Mouse (Mus musculus) brown adipose tissue, adult 24 weeks (tissue): Measurements from ENCODE around the gene Pank4. TPM values are rescaled to one million over a fixed set of nuclear protein-coding genes. Genes with fewer than 3 reads are reported as not detected.

ENCODE experiments used
- H3K27ac ChIP-seq: fragments of 200-500 bp; replicated peaks from 2 replicates; pipeline ENCODE4 v1.5.1; 2012; ENCODE audit warnings: low read depth, mild to moderate bottlenecking, low read length
- H3K4me1 ChIP-seq: fragments of 200-500 bp; 2 replicates; pipeline ENCODE4 v1.6.1; 2012; ENCODE audit warnings: low read length, mixed read lengths; ENCODE audit not compliant: control insufficient read depth, insufficient read depth, insufficient read length
- H3K4me3 ChIP-seq: fragments of 200-500 bp; 2 replicates; pipeline ENCODE4 v1.5.1; 2012; ENCODE audit warnings: low read depth, mild to moderate bottlenecking, low read length, moderate library complexity; ENCODE audit not compliant: insufficient read depth
- polyA plus RNA-seq: library from polyadenylated mRNA; stranded (reverse); fragments of >200 nt; gene quantifications from 2 replicates; pipeline ENCODE4 v1.2.4, GENCODE M21; 2012; ENCODE audit not compliant: missing spikeins, insufficient read depth, insufficient read length

Gene Pank4
- polyA plus RNA-seq, 1 experiment = 11.0 TPM

GRCm38 (mm10) chr4:154956604-154957003 lies 7.3 kb upstream of the Pank4 start:
- Histone ChIP-seq H3K4me1 (no peaks in the 10 kb centered on the region), H3K4me3 (no peak overlapping the region)

DNA sequence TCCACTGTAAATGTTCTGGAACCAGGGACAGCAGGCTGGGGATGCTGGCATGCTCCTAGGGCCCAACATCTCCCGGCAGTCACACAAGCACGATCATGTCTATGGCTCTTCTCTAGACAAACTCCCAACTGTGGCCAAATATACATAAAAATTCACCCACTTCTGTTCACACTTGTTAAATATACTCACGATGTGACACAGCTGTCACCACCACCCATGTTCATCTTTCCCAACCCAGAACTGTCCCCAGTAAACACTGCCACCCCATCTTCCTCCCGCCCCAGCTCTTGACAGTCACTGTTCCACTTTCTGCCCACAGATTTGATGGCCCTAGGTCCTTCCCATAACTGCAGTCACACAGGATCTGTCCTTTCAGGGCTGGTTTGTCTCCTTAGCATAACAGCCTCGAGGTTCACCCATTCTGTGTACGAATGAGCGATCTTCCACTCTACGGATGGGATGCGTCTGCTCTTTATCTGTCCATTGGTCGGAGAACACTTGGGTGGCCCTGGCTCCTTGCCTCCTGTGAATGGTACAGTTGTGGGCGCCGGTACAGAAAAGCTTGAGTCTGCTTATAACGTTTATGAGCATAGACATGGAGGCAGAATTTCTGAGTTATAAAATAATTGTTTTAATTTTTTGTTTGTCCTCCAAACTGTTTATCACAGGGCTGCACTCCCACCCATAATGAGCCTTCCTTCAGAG lies 6.5 kb upstream of the Pank4 start:
- Histone ChIP-seq H3K4me3 (no peak overlapping the region), H3K27ac (no peak overlapping the region), H3K4me1 (peaks cover 4% of the 10 kb centered on the region; the same call in 1 of the 2 replicates)

More at GRCm38 (mm10) chr4:154956604-154957003, 7.3 kb upstream of the Pank4 start:
- H3K27ac ChIP-seq = no peak overlapping the region

DNA sequence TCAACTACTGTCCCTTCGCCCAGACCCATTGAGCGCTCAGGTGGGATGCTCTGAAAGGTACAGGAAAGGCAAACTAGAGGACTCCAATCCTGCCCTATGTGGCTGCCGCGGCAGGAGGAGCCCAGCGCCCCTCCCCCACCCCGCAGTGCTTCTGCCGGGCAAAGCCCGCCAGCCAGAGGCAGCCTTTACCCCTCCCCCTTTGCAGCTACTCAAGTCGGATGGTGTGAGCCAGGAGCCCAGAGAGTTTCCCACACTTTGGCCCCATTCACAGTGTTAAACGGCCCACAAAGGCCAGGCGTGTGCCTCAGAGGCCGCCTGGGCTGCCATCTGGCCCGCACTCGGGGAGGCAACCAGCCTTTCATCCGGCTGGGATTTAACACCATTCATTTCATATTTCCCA lies 5.8 kb upstream of the Pank4 start:
- Histone ChIP-seq H3K4me1 (peaks cover 4% of the 10 kb centered on the region; the same call in 1 of the 2 replicates), H3K27ac (no peak overlapping the region), H3K4me3 (no peak overlapping the region)

GRCm38 (mm10) chr4:154958621-154959020 lies 5.3 kb upstream of the Pank4 start:
- Histone ChIP-seq H3K4me3 (no peak overlapping the region), H3K4me1 (peaks cover 7% of the 10 kb centered on the region; the same call in 1 of the 2 replicates), H3K27ac (no peak overlapping the region)

DNA sequence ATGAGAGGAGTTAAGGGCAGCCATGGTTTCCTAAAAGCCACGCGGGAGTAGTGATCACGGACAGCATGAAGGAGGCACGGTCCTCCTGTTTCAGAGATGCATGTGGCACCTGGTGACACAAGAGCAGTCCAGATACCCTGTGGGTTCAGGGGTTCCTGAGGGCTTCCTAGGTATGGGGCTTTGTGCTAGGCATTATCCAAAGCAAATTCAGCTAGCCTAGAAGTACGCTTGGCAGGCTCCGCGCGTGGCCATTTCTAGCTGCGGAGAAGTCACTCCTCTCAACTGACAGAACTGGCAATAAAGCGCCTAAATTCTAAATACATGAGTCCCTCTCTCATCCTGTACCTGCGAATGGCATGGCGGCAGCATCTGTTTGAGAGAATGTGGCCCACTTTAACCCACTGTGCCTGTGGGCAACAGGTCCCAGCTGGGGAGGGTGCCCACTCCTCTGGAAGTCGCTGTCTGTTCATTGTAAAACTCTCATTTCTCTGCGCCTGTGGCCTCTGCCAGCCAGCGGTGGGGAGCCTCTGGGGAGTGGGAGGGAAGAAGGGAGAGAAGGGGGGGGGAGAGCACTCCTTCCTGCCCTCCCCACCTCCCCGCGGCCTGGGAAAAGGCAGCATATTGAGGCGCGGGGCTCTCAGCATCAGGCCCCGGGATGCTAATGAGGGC lies 3.8 kb upstream of the Pank4 start:
- peaks cover 9% of the 10 kb centered on the region for H3K4me1 ChIP-seq
- no peak overlapping the region for H3K27ac ChIP-seq
- peak overlapping the region; percentile 55 for H3K4me3 ChIP-seq

DNA sequence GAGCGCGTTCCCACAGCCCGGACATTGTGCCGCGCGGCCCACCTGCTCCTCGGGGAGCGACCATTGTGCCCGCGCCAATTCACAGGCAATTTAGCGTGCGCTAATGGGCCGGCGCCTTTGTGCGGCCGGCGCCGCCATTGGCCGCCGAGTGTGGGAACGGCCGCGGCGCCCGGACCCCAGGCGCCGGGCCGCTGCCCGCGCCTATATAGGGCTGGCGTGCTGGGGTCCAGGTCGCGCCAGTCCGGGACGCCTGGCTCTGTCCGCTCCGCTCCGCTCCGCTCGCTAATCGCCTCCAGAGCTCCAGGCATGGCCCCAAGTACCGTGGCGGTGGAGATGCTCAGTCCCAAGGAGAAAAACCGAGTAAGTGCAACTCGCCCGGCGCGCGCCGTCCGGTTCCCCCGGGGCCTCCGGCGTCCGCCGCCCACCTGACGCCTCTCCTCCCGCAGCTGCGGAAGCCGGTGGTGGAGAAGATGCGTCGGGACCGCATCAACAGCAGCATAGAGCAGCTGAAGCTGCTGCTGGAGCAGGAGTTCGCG lies 3.2 kb upstream of the Pank4 start, which contains the start of gene Hes5:
Hes5 (plus strand) TSS at position 234 of the 536 bp plus-strand sequence.
- H3K4me1 ChIP-seq = peaks cover 13% of the 10 kb centered on the region
- no peak within 1 kb of the TSS for H3K27ac ChIP-seq
- H3K4me3 ChIP-seq = peak within 1 kb of the TSS; percentile 55

DNA sequence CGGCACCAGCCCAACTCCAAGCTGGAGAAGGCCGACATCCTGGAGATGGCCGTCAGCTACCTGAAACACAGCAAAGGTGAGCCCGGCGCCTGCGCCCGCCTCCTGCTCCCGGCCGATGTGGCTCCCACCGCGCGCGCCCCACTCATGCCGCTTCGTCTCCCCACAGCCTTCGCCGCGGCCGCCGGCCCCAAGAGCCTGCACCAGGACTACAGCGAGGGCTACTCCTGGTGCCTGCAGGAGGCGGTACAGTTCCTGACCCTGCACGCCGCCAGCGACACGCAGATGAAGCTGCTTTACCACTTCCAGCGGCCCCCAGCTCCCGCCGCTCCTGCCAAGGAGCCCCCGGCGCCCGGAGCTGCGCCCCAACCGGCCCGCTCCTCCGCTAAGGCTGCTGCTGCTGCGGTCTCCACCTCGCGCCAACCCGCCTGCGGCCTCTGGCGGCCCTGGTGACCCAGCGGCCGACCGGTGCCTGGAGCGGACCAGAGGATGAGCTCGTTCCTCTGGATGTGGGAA lies 2.6 kb upstream of the Pank4 start:
- Histone ChIP-seq H3K27ac (no peak overlapping the region), H3K4me1 (peaks cover 18% of the 10 kb centered on the region), H3K4me3 (peak overlapping the region; percentile 55)

DNA sequence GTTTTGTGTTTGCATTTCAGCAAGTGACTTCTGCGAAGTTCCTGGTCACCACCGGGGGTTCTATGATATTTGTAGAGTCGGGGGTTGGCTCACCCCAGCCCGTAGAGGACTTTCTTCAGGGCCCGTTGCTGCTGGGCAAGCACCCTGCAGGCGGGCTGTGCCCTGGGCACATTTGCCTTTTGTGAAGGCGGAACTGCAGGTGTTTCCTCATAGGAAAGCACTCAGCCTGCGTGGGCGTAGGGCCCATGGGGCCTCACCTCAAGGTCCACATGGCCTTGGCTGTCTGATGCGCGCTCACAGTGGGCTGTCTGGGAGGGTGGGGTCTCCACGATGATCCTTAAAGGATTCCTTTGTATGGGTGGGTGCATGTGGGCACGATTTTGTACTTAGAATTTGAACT lies 2.0 kb upstream of the Pank4 start:
- Histone ChIP-seq H3K4me1 (peaks cover 24% of the 10 kb centered on the region), H3K4me3 (peak overlapping the region; percentile 55), H3K27ac (no peak overlapping the region)

DNA sequence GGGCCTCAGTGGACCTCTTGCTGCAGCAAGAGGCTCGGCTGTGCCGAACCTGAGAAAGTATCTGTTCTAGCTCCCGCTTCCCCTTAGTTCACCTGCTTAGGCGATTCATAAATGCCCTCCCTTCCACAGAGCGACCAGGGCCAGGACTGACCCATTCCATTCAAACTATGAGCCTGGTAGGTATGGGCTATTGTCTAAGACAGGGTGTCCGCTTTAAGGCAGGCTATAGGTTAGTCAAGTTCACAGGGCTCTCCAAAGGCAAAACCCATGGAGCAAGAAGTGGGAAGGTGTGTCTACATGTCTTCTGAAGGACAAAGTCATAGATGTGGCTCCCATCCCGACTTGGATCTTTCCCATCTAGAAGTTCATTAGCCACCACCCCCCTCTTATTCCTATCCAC lies 1.2 kb upstream of the Pank4 start:
- peaks cover 24% of the 10 kb centered on the region for H3K4me1 ChIP-seq
- H3K27ac ChIP-seq = no peak overlapping the region
- no peak overlapping the region for H3K4me3 ChIP-seq

DNA sequence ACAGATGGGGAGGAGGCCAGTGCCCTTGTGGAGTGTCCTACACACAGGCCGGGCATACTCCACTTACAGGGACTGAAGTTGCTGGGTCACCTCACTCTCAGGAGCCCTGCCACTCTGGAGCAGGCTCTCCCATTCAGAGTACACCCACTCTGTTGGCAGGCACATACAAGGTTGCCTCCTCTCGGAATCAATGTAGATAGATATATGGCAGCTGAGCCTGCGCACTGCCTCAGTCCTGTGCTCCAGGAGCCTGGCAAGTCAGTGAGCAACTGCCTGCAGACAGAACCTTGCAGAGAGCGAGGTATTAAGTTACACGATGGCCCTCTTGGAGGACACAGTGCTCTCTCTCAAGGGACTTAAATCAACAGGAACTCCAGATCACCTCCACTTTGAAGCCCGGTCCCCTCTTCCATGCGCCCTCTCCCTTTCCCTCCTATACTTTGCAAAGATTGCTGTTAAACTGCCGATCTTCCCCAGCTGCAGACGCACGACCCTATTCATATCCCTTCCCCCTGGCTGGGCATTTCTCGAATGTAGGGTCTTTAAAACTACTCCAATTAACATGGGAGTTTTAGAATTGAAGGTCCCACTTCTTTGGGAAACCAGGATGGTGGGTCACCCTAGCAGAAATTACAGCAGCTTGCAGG lies 610 bp upstream of the Pank4 start:
- no peak overlapping the region for H3K27ac ChIP-seq
- H3K4me1 ChIP-seq = peaks cover 24% of the 10 kb centered on the region
- peak overlapping the region; percentile 39 for H3K4me3 ChIP-seq

- Histone ChIP-seq H3K27ac (peak overlapping the region; percentile 45; the same call in 1 of the 2 replicates), H3K4me1 (peaks cover 24% of the 10 kb centered on the region)
Observed at GRCm38 (mm10) chr4:154964581-154965235, 785 bp downstream of the Pank4 start.

DNA sequence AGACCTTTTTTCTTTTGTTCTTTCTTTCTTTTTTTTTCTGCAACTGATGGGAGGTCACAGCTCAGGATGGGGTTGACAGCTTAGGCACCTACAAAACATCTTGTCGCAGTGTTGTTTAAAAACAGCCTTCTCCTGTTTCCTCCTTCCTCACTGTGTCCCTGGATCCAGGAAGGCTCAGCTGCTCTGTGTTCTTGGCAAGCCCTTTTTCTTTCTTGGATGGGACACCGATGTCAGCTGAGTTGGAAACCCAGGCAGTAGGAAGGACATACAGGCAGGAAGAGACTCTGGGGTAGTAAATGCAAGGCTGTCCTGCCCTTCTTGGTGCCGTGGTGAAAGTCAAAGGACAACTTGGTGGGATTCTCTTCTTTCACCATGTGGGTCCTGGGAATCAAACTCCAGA lies 1.9 kb downstream of the Pank4 start:
- peaks cover 24% of the 10 kb centered on the region for H3K4me1 ChIP-seq
- H3K4me3 ChIP-seq = no peak overlapping the region
- no peak overlapping the region for H3K27ac ChIP-seq

More at GRCm38 (mm10) chr4:154964581-154965235, 785 bp downstream of the Pank4 start:
- peak overlapping the region; percentile 85 for H3K4me3 ChIP-seq

DNA sequence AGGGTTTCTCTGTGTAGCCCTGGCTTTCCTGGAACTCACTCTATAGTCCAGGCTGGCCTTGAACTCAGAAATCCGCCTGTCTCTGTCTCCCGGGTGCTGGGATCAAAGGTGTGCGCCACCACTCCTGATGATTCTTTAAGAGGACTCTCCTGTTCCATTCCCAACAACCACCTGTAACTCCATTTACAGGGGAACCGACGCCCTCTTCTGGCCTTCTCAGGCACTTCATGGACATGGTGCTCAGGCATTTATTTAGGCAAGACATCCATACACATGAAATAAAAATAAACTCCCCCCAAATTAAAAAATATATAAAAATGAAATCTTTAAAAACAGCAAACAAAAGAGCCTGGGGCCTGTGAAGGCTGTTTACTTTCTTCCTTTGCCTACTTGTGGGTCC lies 3.2 kb downstream of the Pank4 start:
- peaks cover 22% of the 10 kb centered on the region for H3K4me1 ChIP-seq
- H3K4me3 ChIP-seq = no peak overlapping the region
- no peak overlapping the region for H3K27ac ChIP-seq

DNA sequence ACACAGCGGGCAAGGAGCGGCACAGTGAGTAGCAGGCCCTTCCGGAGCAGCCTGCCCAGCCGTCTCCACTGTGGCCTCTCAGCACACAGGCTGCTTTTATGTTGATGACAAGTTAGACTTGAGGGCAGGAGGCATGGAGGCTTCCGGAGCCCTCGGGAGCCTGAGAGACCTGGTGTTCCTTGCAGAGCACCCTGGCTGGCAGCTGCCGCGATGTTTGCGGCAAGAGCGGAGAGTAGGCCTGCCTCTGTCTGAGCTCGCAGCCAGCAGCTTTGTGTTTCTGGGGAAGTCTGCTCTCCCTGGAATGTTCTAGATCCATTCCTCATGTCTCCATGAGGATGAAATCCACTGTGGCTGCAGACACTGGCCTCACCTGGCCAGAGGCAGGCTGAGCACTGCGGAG lies 8.6 kb downstream of the Pank4 start:
- no peak overlapping the region for H3K4me3 ChIP-seq
- H3K4me1 ChIP-seq = peaks cover 3% of the 10 kb centered on the region
- H3K27ac ChIP-seq = no peak overlapping the region
